Mouse (Mus musculus): ENCODE results near the gene Ptgfrn. TPM values are rescaled to one million over a fixed set of nuclear protein-coding genes. Genes with fewer than 3 reads are reported as not detected.

Ptgfrn gene
- polyA plus RNA-seq, 1 experiment from 2014 or later: 4.7 TPM

Other genes starting within 250 kb of the Ptgfrn start
- gene Trim45, start 188.1 kb downstream of the Ptgfrn start, polyA plus RNA-seq (2014; fragmentation: Nextera tagmentation; extraction: Ambion mirVana): 3.2 and 5.5 TPM in 2 replicates
- gene Ttf2, start 140.6 kb downstream of the Ptgfrn start, polyA plus RNA-seq (2014; fragmentation: Nextera tagmentation; extraction: Ambion mirVana): 14.5 and 24.2 TPM in 2 replicates
- gene Cd101, start 80.7 kb downstream of the Ptgfrn start, polyA plus RNA-seq (2014; fragmentation: Nextera tagmentation; extraction: Ambion mirVana): not detected in 2 replicates
- not detected in 2 replicates for gene Cd2, start 177.7 kb upstream of the Ptgfrn start, polyA plus RNA-seq (2014; fragmentation: Nextera tagmentation; extraction: Ambion mirVana)